Mouse (Mus musculus) ES-Bruce4 (cell line): ENCODE measurements around the gene Eid2b.

Experiments used
- CTCF ChIP-seq: IDR thresholded peaks from one replicate; pipeline ENCODE4 v1.8.1; 2011; ENCODE audit warnings: low read depth, low read length
- POLR2A ChIP-seq: IDR thresholded peaks from one replicate; pipeline ENCODE4 v1.8.1; 2011; ENCODE audit warnings: low read length; ENCODE audit not compliant: insufficient read depth

DNA sequence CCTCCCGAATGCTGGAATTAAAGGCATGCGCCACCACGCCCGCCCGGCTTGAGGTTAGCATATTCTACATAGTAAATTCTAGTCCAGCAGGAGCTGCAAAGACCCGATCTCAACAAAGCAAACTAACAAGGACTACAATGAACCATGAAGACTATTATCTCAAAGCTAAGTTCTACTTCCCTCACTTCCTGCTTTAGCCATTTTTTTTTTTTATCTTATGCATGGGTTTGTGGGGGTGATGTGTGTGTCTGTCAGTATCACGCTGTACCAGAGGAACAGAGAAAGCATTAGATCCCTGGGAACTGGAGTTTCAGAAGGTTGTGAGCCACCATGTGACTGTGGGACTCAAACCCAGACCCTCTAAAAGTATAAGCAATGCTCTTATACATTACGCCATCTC, 47.8 kb downstream of the Eid2b start:
- TF ChIP-seq POLR2A (no peak), CTCF (no peak)
